Mouse (Mus musculus) liver, embryonic 13.5 days (tissue): ENCODE measurements around the gene Cd300lb. TPM values are rescaled to one million over a fixed set of nuclear protein-coding genes. Genes with fewer than 3 reads are reported as not detected.
"Not testable (repeated sequence)": the region's sequence is repeated elsewhere in the genome, so short reads cannot be mapped to it uniquely, and the experiment has no call there.

Experiments used
- ATAC-seq: fragments of 200-750 bp; cut with Nextera tagmentation; 2 replicates; pipeline ENCODE4 v1.8.0; 2017; ENCODE audit warnings: low read depth, mild to moderate bottlenecking, moderate number of reproducible peaks, moderate library complexity
- DNase-seq: peaks from one replicate; pipeline ENCODE4 v3.0.0; 2022
- H3K27ac ChIP-seq: fragments of 300-500 bp; sonication (generic); 2 replicates; pipeline ENCODE4 v1.5.1; 2015; ENCODE audit warnings: moderate library complexity, mild to moderate bottlenecking, inconsistent platforms
- H3K27me3 ChIP-seq: fragments of 300-500 bp; sonication (generic); 2 replicates; pipeline ENCODE4 v1.6.1; 2015; ENCODE audit warnings: mild to moderate bottlenecking, inconsistent platforms
- H3K36me3 ChIP-seq: fragments of 300-500 bp; sonication (generic); 2 replicates; pipeline ENCODE4 v1.6.1; 2015; ENCODE audit warnings: mild to moderate bottlenecking, inconsistent platforms
- H3K4me1 ChIP-seq: fragments of 300-500 bp; sonication (generic); replicated peaks from 2 replicates; pipeline ENCODE4 v1.6.1; 2015; ENCODE audit warnings: inconsistent platforms
- H3K4me2 ChIP-seq: fragments of 300-500 bp; sonication (generic); 2 replicates; pipeline ENCODE4 v1.6.1; 2015; ENCODE audit warnings: inconsistent platforms, mild to moderate bottlenecking, moderate library complexity
- H3K4me3 ChIP-seq: fragments of 300-500 bp; sonication (generic); replicated peaks from 2 replicates; pipeline ENCODE4 v1.5.1; 2015; ENCODE audit warnings: mild to moderate bottlenecking, inconsistent platforms
- H3K9ac ChIP-seq: fragments of 300-500 bp; sonication (generic); 2 replicates; pipeline ENCODE4 v1.6.1; 2015; ENCODE audit warnings: mild to moderate bottlenecking, inconsistent platforms
- H3K9me3 ChIP-seq: fragments of 300-500 bp; sonication (generic); replicated peaks from 2 replicates; pipeline ENCODE4 v1.6.1; 2016; ENCODE audit warnings: inconsistent platforms
- WGBS: fragments of 180-500 bp; shearing (Covaris S2); methylation state at CpG from one replicate; pipeline ENCODE4 v1.1.7; 2015; ENCODE audit not compliant: insufficient replicate concordance; 5-methylcytosine and 5-hydroxymethylcytosine counted together
- polyA plus RNA-seq: library from polyadenylated mRNA; unstranded; fragments of >200 nt; fragmentation: Nextera tagmentation; extraction: Ambion mirVana; gene quantifications from 2 replicates; pipeline ENCODE4 v1.2.1, GENCODE M21; 2015

Gene Cd300lb
- polyA plus RNA-seq, 1 experiment from 2014 or later, result 0.50 TPM

DNA sequence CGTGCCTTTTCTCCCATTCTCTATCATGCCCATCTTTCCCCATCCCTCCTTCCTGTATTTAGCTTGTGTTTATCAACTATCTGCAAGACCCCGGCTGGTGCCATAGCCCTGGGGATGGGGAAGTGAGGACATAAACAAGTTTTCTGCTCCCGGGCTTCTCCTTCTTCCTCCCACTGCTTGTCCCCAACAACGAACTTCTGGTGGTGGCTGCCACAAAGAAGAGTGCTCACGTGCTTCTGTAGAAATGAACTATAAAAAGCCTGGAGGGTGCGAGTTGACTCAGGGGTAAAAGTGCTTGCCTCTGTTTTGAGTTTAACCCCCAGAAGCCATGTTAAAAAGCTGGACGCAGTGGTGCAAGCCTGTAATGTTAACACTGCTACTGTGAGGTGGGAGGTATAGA, 19.2 kb downstream of the Cd300lb start:
- whole genome bisulfite sequencing, result 11% methylated on average over 7 of the region's 7 CpGs
- no peak overlapping the region for H3K27ac ChIP-seq
- H3K9ac ChIP-seq, result no peak overlapping the region
- H3K9me3 ChIP-seq, result no peaks in the 10 kb centered on the region
- ATAC-seq (no peak), DNase-seq (no peak)
- H3K27me3 ChIP-seq, result no peaks in the 10 kb centered on the region
- no peak overlapping the region for H3K4me3 ChIP-seq
- H3K4me1 ChIP-seq, result no peaks in the 10 kb centered on the region
- no peak overlapping the region for H3K4me2 ChIP-seq
- H3K36me3 ChIP-seq, result no peaks in the 10 kb centered on the region

DNA sequence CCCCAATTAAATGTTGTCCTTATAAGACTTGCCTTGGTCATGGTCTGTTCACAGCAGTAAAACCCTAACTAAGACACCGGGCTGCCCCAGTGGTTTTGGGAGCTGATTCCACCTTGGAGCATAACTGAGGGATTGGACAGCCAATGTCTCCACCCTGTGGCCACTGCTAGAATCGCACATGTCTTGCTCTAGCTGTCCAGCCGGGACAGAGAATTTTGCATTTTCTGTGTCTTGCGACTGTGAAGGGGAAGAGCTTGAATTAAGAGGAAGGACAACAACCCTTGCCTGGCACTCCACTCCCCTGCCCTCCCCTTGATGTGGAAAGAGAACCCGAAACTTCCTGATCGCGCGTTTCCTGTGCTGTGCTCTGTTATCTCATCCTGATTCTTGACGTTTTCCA, 21.3 kb downstream of the Cd300lb start:
- DNase-seq (peak; percentile 46), ATAC-seq (peak; percentile 47; the same call in 1 of the 2 replicates)
- Histone ChIP-seq H3K36me3 (no peaks in the 10 kb centered on the region), H3K4me2 (no peak overlapping the region), H3K27me3 (no peaks in the 10 kb centered on the region), H3K9me3 (no peaks in the 10 kb centered on the region), H3K4me1 (no peaks in the 10 kb centered on the region), H3K4me3 (no peak overlapping the region), H3K27ac (no peak overlapping the region), H3K9ac (no peak overlapping the region)
- WGBS, result 1% methylated on average over 9 of the region's 9 CpGs

DNA sequence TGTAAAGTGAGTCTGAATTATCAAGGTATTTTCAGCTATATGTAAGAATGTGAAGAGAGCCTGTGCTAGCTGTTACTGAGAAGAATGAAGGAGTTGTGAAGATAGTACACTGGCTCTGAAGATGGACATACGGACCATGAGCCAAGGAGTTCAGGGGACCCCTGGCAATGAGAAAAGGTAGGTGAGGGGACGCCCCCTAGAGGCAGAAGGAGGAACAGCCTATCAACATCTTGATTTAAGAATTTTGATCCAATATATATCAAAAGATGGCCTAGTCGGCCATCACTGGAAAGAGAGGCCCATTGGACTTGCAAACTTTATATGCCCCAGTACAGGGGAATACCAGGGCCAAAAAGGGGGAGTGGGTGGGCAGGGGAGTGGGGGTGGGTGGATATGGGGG, 24.6 kb downstream of the Cd300lb start:
- H3K4me2 ChIP-seq, H3K4me3 ChIP-seq, H3K27me3 ChIP-seq, H3K36me3 ChIP-seq, ATAC-seq, DNase-seq, H3K9ac ChIP-seq, H3K4me1 ChIP-seq, H3K27ac ChIP-seq, H3K9me3 ChIP-seq: not testable (repeated sequence)
- 31% methylated on average over 3 of the region's 3 CpGs for WGBS

GRCm38 (mm10) chr11:114908086-114908485, 26.1 kb downstream of the Cd300lb start:
- no peak for DNase-seq
- ATAC-seq, result no peak
- Histone ChIP-seq H3K4me1 (0 out of 2 replicates have a peak, but pooled peaks cover 5% of the 10 kb centered on the region), H3K36me3 (no peaks in the 10 kb centered on the region), H3K27me3 (no peaks in the 10 kb centered on the region), H3K9me3 (no peaks in the 10 kb centered on the region), H3K9ac (no peak overlapping the region), H3K4me3 (no peak overlapping the region), H3K4me2 (no peak overlapping the region), H3K27ac (no peak overlapping the region)
- WGBS, result 32% methylated on average over 4 of the region's 4 CpGs

GRCm38 (mm10) chr11:114907567-114907966, 26.6 kb downstream of the Cd300lb start:
- Histone ChIP-seq H3K36me3 (no peaks in the 10 kb centered on the region), H3K4me1 (0 out of 2 replicates have a peak, but pooled peaks cover 5% of the 10 kb centered on the region), H3K9me3 (no peaks in the 10 kb centered on the region), H3K27ac (no peak overlapping the region), H3K9ac (no peak overlapping the region), H3K4me2 (no peak overlapping the region), H3K4me3 (no peak overlapping the region), H3K27me3 (no peaks in the 10 kb centered on the region)
- ATAC-seq (peak; percentile 60), DNase-seq (peak; percentile 23)
- 15% methylated on average over 4 of the region's 4 CpGs for WGBS

DNA sequence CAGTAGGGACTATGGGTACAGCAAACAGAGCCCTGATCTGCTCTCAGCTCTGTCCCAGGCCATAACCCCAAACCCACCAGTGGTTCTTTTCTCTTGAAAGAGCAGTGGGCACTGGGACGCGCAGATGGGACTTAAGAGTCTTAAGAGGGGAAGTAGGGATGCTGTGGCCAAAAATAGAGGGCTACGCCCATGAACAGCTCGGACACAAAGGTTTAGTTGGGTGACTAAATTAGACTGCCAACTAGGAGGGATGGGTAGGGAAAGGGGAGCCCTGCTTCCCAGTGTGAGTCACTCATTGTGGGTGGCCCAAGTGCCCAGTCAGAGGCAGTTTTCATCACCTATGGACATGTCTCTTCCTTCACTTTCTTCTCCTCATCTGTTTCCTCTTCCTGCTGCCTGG, 31.0 kb downstream of the Cd300lb start:
- H3K27ac ChIP-seq, result no peak overlapping the region
- no peak overlapping the region for H3K4me2 ChIP-seq
- 67% methylated on average over 4 of the region's 4 CpGs for whole genome bisulfite sequencing
- H3K9ac ChIP-seq, result no peak overlapping the region
- H3K4me3 ChIP-seq, result no peak overlapping the region
- no peak for ATAC-seq
- DNase-seq, result no peak
- no peaks in the 10 kb centered on the region for H3K36me3 ChIP-seq
- H3K4me1 ChIP-seq, result 0 out of 2 replicates have a peak, but pooled peaks cover 5% of the 10 kb centered on the region
- no peaks in the 10 kb centered on the region for H3K9me3 ChIP-seq
- no peaks in the 10 kb centered on the region for H3K27me3 ChIP-seq

- 21% methylated on average over 1 of the region's 1 CpGs for WGBS
- Histone ChIP-seq H3K4me1 (peaks cover 23% of the 10 kb centered on the region), H3K4me2 (no peak overlapping the region), H3K9ac (no peak overlapping the region), H3K9me3 (no peaks in the 10 kb centered on the region), H3K4me3 (no peak overlapping the region), H3K36me3 (no peaks in the 10 kb centered on the region), H3K27ac (peak overlapping the region; percentile 47), H3K27me3 (no peaks in the 10 kb centered on the region)
- no peak for ATAC-seq
- DNase-seq, result no peak
Observed at GRCm38 (mm10) chr11:114898026-114898425, 36.2 kb downstream of the Cd300lb start.

- no peaks in the 10 kb centered on the region for H3K9me3 ChIP-seq
- no peak overlapping the region for H3K9ac ChIP-seq
- DNase-seq, result peak; percentile 48
- 28% methylated on average over 3 of the region's 3 CpGs for WGBS
- H3K4me2 ChIP-seq, result no peak overlapping the region
- H3K27ac ChIP-seq, result peak overlapping the region; percentile 70
- H3K4me1 ChIP-seq, result peaks cover 23% of the 10 kb centered on the region
- no peak overlapping the region for H3K4me3 ChIP-seq
- no peaks in the 10 kb centered on the region for H3K27me3 ChIP-seq
- ATAC-seq, result peak; percentile 92
- no peaks in the 10 kb centered on the region for H3K36me3 ChIP-seq
Observed at GRCm38 (mm10) chr11:114896085-114896484, 38.1 kb downstream of the Cd300lb start.

DNA sequence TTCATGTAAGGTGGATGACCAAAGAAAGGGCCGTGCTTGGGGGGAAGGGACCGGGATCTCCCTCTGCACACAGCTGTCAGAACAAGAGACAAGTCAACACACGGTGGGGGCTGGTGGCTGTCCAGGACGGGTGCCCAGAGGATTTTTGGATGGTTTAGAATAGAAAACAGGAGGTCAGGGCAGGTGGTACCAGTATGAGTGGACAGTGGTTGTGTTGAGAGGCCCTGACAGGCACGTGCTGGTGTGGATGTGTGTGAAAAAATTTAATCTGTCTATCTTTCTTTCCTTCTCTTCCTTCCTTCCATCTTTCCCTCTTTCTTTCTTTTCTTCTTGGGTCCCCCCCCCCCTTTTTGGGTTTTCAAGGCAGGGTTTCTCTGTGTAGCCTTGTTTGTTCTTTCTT, 43.6 kb downstream of the Cd300lb start:
- H3K27ac ChIP-seq, result no peak overlapping the region
- 24% methylated on average over 5 of the region's 5 CpGs for WGBS
- H3K4me3 ChIP-seq, result peak overlapping the region; percentile 30
- peaks cover 5% of the 10 kb centered on the region for H3K4me1 ChIP-seq
- H3K9me3 ChIP-seq, result no peaks in the 10 kb centered on the region
- no peaks in the 10 kb centered on the region for H3K27me3 ChIP-seq
- H3K4me2 ChIP-seq, result peak overlapping the region; percentile 23
- DNase-seq (no peak), ATAC-seq (no peak)
- no peaks in the 10 kb centered on the region for H3K36me3 ChIP-seq
- H3K9ac ChIP-seq, result peak overlapping the region; percentile 22; the same call in 1 of the 2 replicates

- Histone ChIP-seq H3K27me3 (no peaks in the 10 kb centered on the region), H3K9ac (peak within 1 kb of the TSS; percentile 22; the same call in 1 of the 2 replicates), H3K36me3 (no peaks in the 10 kb centered on the region), H3K4me3 (peak within 1 kb of the TSS; percentile 30), H3K4me1 (peaks cover 4% of the 10 kb centered on the region; the same call in 1 of the 2 replicates), H3K27ac (no peak within 1 kb of the TSS), H3K4me2 (peak within 1 kb of the TSS; percentile 23), H3K9me3 (no peaks in the 10 kb centered on the region)
- 22% methylated on average over 18 of the region's 18 CpGs for WGBS
- ATAC-seq (peak; percentile 18; the same call in 1 of the 2 replicates), DNase-seq (no peak)
Observed at GRCm38 (mm10) chr11:114889991-114890518, 44.1 kb downstream of the Cd300lb start, which contains the start of gene Cd300a. Gene Cd300a (plus strand): TSS chr11:114890041.

GRCm38 (mm10) chr11:114884380-114885100, 49.6 kb downstream of the Cd300lb start:
- 0 out of 2 replicates have a peak overlapping the region, but pooled peaks have one; percentile 5 for H3K27ac ChIP-seq
- 44% methylated on average over 4 of the region's 4 CpGs for WGBS

More at GRCm38 (mm10) chr11:114884380-114885100, 49.6 kb downstream of the Cd300lb start:
- ATAC-seq (no peak), DNase-seq (no peak)
- Histone ChIP-seq H3K36me3 (no peaks in the 10 kb centered on the region), H3K9me3 (no peaks in the 10 kb centered on the region), H3K9ac (no peak overlapping the region), H3K4me2 (no peak overlapping the region), H3K27me3 (no peaks in the 10 kb centered on the region), H3K4me1 (peaks cover 14% of the 10 kb centered on the region), H3K4me3 (no peak overlapping the region)
